ENCODE assay signal across 8 mouse cellular contexts in genomic region chr2:27428071-27428470, GRCm38 (mm10). TPM values are rescaled to one million over a fixed set of nuclear protein-coding genes. Genes with fewer than 3 reads are reported as not detected.
DNase-seq lines count a peak whose midpoint lies in the region; ATAC-seq lines count a peak whose summit lies in the region.

No protein-coding gene starts in this region.

- no peaks in the 10 kb centered on the region for H3K36me3 ChIP-seq in limb, embryonic 13.5 days
- no peaks in the 10 kb centered on the region for H3K36me3 ChIP-seq in splenic B cell, adult 2 months (ENCODE audit: control insufficient read depth, insufficient read depth, low read length, poor library complexity, severe bottlenecking)

- no peak overlapping the region for H3K27ac ChIP-seq in limb, embryonic 13.5 days

- peak overlapping the region; percentile 85; the same call in 1 of the 2 replicates for H3K4me2 ChIP-seq in limb, embryonic 13.5 days (replicated peaks)

- ATAC-seq in limb, embryonic 13.5 days (ENCODE audit: low FRiP score, low read depth) = peak; percentile 18; the same call in 1 of the 2 replicates

- intact Hi-C loops in gastrocnemius, postnatal 14 days (cut with DNase I; ENCODE audit: low total_unique reads) = loop anchor here (2.0 kb wide), 1 partner anchor 139 kb away; no protein-coding TSS in a partner anchor

- H3K4me3 ChIP-seq in limb, embryonic 13.5 days = no peak overlapping the region

- H3K27me3 ChIP-seq in limb, embryonic 13.5 days = no peaks in the 10 kb centered on the region
- no peaks in the 10 kb centered on the region for H3K27me3 ChIP-seq in splenic B cell, adult 2 months (ENCODE audit: control insufficient read depth, insufficient read depth, low read length, poor library complexity, severe bottlenecking)

- H3K9ac ChIP-seq in limb, embryonic 13.5 days = no peak overlapping the region

- WGBS in limb, embryonic 13.5 days = 0% methylated on average over 4 of the region's 4 CpGs

- DNase-seq in 3T3-L1 (ENCODE audit: low read depth, low spot score) = peak; percentile 92
- peak; percentile 86 to 87 for DNase-seq in adrenal gland, adult 18-20 months (ENCODE audit: low spot score in 2 of 2)
- DNase-seq in embryo, embryonic 10 days (ENCODE audit: low spot score) = peak; percentile 94
- DNase-seq in gastrocnemius, postnatal 14 days = peak; percentile 82
- DNase-seq in kidney, adult 9 months = peak; percentile 87
- DNase-seq in naive thymus-derived CD4-positive, alpha-beta T cell, adult 2 months (ENCODE audit: low read depth) = peak; percentile 89
- DNase-seq in splenic B cell, adult 2 months (ENCODE audit: low read depth, low spot score) = peak; percentile 90

- peaks cover 30% of the 10 kb centered on the region for H3K4me1 ChIP-seq in limb, embryonic 13.5 days

- H3K9me3 ChIP-seq in limb, embryonic 13.5 days = no peaks in the 10 kb centered on the region

RNA-seq across cellular contexts. Expression of gene Vav2, which starts 1.2 kb away (rescaled TPM):
- 10 to 100 TPM; 24.5 to 25.2 TPM for total RNA-seq in adrenal gland, adult 18-20 months (2021)
- 1 to 10 TPM; 3.2 to 4.0 TPM for total RNA-seq in gastrocnemius, postnatal 14 days (2021)
- 4.9 and 5.7 TPM in 2 replicates for polyA plus RNA-seq in limb, embryonic 13.5 days (2015; fragmentation: Nextera tagmentation; extraction: Ambion mirVana)

RNA-seq across cellular contexts. Expression of gene Brd3os, which starts 14.1 kb away (rescaled TPM):
- total RNA-seq in adrenal gland, adult 18-20 months (2021) = 1 to 10 TPM; 6.5 to 8.2 TPM
- total RNA-seq in gastrocnemius, postnatal 14 days (2021) = 1 to 10 TPM in 1 of 2 experiments, under 1 TPM in 1; 1.00 to 1.4 TPM
- polyA plus RNA-seq in limb, embryonic 13.5 days (2015; fragmentation: Nextera tagmentation; extraction: Ambion mirVana) = 14.8 and 15.5 TPM in 2 replicates

Comparison
In these comparisons a context has a peak if more than half of its experiments do, and no peak if none do; other contexts are left out.
1. RNA of gene Vav2, which starts 1.2 kb away (total RNA-seq): 24.5 to 25.2 TPM in adrenal gland, adult 18-20 months; 3.2 to 4.0 TPM in gastrocnemius, postnatal 14 days; every median in the first group is over 4 times any median in the second.
2. Peak in every context shown above with its lines, with median percentiles within 50 percentile points of each other: DNase-seq.